Mouse (Mus musculus): ENCODE measurements around the gene Tdrd3. TPM values are rescaled to one million over a fixed set of nuclear protein-coding genes. Genes with fewer than 3 reads are reported as not detected.
A peak's percentile ranks its signal among the peaks of the same experiment; 100 is the strongest.

The Tdrd3 gene
- polyA plus RNA-seq, 1 experiment = 32.6 TPM

DNA sequence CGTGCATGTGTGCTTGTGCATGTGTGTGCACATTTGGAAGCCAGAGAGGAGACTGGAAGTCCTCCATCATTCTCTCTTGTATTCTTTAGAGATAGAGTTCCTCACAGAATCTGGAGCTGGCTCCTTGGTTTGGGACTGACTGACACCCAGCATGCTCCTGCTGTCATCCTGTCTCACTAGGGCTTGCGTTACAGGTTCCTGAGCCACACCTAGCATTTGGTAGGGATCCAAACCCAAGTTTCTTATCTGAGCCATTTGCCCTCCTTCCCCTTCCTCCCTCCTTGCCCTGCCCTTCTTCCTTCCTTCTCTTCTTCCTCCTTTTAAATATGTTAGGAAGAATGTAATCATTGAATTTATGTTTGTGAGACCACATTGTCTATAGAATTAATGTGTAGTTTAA is 3.3 kb downstream of the Tdrd3 start:
- TF ChIP-seq CTCF (IDR thresholded peaks at IDR 0.05; ENCODE audit: borderline replicate concordance, insufficient read depth, low read length) (no peak), POLR2A (IDR thresholded peaks at IDR 0.05; ENCODE audit: low read depth, low read length) (no peak)
- Histone ChIP-seq H3K4me1 (ENCODE audit: control insufficient read depth, insufficient read depth, low read length) (peaks cover 5% of the 10 kb centered on the region; the same call in 1 of the 2 replicates), H3K27ac (ENCODE audit: insufficient read depth, low read length) (no peak overlapping the region), H3K4me3 (ENCODE audit: insufficient read depth, low read length) (no peak overlapping the region)

DNA sequence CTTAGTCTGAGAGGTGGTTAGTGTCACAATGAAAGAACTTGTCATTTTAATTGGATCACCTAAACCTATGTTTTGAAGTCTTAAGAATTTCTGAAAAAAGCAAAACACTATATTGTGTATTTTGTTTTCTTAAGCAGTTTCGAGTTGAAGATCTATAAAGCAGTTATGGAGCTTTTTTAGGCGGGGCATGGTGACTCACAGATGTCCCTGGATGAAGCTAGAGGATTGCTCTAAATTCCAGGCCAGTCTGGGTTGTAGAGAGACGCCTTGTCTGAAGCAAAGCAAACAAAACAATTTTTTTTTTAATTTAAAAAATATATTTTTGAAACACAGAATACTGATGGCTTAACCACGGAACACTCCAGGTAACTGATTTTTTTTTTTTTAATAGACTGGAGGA is 4.1 kb downstream of the Tdrd3 start:
- Histone ChIP-seq H3K4me3 (ENCODE audit: insufficient read depth, low read length) (no peak overlapping the region), H3K4me1 (ENCODE audit: control insufficient read depth, insufficient read depth, low read length) (peaks cover 5% of the 10 kb centered on the region; the same call in 1 of the 2 replicates)
- no peak for TF ChIP-seq POLR2A (IDR thresholded peaks at IDR 0.05; ENCODE audit: low read depth, low read length)
- no peak for TF ChIP-seq CTCF (IDR thresholded peaks at IDR 0.05; ENCODE audit: borderline replicate concordance, insufficient read depth, low read length)

DNA sequence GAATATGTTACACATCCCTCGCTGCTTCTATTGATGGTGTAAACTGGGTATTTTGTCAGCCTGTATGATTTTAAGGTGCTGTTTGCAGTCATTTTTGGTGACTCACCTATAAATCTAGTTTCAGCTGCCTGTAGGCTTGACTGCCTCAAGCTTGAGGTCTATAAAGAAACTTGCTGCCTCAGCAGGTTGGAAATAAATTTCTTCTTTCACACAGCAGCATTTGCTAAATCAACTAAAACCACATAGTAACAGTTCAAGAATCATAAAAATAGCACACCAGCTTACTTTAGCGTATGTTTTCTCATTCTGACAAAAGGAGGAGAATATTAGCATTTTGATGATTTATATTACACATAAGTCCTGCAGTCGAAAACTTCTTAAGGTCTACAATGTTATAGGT is 6.0 kb downstream of the Tdrd3 start:
- no peak for TF ChIP-seq POLR2A (IDR thresholded peaks at IDR 0.05; ENCODE audit: low read depth, low read length)
- TF ChIP-seq CTCF (IDR thresholded peaks at IDR 0.05; ENCODE audit: borderline replicate concordance, insufficient read depth, low read length) = no peak
- Histone ChIP-seq H3K27ac (ENCODE audit: insufficient read depth, low read length) (no peak overlapping the region), H3K4me1 (ENCODE audit: control insufficient read depth, insufficient read depth, low read length) (peaks cover 5% of the 10 kb centered on the region; the same call in 1 of the 2 replicates), H3K4me3 (ENCODE audit: insufficient read depth, low read length) (no peak overlapping the region)

More for the DNA sequence above, 4.1 kb downstream of the Tdrd3 start:
- peak overlapping the region; percentile 25; the same call in 1 of the 2 replicates for H3K27ac ChIP-seq (ENCODE audit: insufficient read depth, low read length)

DNA sequence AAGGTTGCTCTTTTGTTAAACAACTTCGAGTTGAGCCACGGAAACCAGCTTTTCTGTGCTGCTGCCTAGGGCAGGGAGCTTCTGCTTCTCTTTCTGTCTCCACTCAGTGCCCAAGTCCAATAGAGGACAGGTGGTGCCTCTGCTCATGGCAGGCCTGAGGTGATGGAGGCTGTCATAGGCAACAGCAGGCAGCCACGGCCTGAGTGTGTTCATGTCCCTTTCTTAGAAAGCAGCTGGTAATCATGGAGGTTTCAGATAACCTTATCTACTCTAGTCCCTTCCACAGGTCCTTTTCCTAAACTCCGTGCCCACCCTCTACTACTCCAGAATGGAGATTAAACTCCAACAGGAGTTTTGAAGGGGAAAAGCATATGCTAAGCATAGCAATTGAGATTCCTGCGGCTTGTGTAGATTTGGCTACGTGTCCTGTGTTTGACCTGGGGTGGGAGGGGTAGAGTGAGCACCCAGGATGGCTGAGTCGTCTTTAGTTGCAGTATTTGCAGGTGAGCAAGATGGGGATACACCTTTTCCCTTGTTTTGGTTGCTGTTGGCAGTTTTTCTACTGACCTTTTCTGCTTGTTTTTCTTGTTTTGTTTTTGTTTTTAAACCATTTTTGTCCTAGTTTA is 10.0 kb downstream of the Tdrd3 start:
- H3K4me1 ChIP-seq (ENCODE audit: control insufficient read depth, insufficient read depth, low read length) = peaks cover 2% of the 10 kb centered on the region; the same call in 1 of the 2 replicates
- TF ChIP-seq CTCF (IDR thresholded peaks at IDR 0.05; ENCODE audit: borderline replicate concordance, insufficient read depth, low read length) (no peak), POLR2A (IDR thresholded peaks at IDR 0.05; ENCODE audit: low read depth, low read length) (no peak)
- no peak overlapping the region for H3K4me3 ChIP-seq (ENCODE audit: insufficient read depth, low read length)
- H3K27ac ChIP-seq (ENCODE audit: insufficient read depth, low read length) = no peak overlapping the region

DNA sequence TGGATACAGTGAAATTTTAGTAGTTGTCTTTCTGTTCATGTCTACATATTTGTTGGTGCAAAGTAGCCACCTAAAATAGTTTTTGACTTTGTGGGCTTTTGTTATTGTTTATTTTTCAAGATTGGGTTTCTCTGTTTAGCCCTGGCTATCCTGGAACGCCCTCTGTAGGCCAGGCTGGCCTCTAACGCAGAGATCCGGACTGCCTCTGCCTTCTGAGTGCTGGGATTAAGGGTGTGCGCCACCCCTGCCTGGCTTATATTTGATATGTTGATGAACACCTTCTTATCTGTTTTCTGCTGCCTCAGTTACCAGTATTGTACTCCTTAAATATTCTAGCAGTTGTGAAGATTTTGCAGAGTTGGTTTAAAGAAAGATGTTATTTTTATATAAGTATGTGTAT is 10.6 kb downstream of the Tdrd3 start:
- TF ChIP-seq CTCF (IDR thresholded peaks at IDR 0.05; ENCODE audit: borderline replicate concordance, insufficient read depth, low read length) (no peak), POLR2A (IDR thresholded peaks at IDR 0.05; ENCODE audit: low read depth, low read length) (no peak)
- Histone ChIP-seq H3K4me3 (ENCODE audit: insufficient read depth, low read length) (no peak overlapping the region), H3K27ac (ENCODE audit: insufficient read depth, low read length) (no peak overlapping the region), H3K4me1 (ENCODE audit: control insufficient read depth, insufficient read depth, low read length) (peaks cover 2% of the 10 kb centered on the region; the same call in 1 of the 2 replicates)

DNA sequence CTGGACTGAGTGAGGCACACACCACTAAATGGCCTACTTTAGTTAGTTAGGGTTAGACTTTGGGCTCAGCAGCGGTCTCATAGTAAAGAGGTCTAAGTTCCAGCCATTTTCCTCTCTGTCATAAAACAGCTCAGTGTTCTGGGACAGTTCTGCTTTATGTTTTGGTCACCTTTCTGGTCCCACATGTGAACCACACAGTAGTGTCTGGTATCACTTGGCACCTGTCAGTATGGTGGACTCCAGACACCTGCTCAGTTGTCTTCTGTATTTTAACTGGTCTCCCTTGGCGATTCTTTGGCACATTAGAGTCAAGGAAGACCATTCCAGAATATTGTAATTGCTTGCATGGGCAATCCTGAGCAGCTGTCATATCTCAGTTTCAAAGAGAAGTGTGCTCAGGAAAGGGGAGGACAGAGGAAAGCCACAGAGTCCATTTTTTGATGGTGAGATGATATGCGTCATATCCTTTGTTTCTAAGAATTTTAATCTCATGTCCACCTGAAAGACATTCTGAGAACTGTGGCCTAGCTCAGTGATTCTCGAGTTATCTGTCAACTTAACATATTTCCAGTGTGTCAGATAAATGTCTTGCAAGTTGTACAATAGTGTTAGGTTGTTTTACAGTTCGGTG is 11.3 kb downstream of the Tdrd3 start:
- H3K27ac ChIP-seq (ENCODE audit: insufficient read depth, low read length) = no peak overlapping the region

DNA sequence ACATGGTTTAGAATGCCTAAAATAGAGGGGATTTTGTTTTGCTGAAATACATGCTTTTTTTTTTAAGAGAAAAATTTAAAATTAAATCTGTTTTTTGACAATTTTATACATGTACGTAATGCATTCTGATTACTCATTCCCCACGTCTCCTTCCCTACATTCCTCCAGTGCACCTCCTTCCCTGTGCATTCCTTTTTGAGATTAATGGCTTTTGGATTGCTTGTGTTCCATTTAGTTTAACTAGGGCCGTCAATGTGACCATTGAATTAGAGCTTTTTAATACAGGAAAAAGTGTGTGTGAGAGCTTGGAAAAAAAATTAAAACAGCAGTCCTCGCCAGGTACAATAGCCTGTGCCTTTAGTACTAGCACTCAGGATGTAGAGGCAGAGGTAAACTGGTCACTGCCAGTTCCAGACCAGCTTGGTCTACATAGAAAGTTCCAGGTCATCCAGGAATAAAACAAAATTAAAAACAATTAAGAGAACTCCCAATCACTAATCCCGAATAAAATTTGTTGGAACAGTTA is 17.0 kb downstream of the Tdrd3 start:
- peaks cover 4% of the 10 kb centered on the region; the same call in 1 of the 2 replicates for H3K4me1 ChIP-seq (ENCODE audit: control insufficient read depth, insufficient read depth, low read length)
- H3K4me3 ChIP-seq (ENCODE audit: insufficient read depth, low read length) = no peak overlapping the region
- TF ChIP-seq CTCF (IDR thresholded peaks at IDR 0.05; ENCODE audit: borderline replicate concordance, insufficient read depth, low read length) (no peak), POLR2A (IDR thresholded peaks at IDR 0.05; ENCODE audit: low read depth, low read length) (no peak)
- H3K27ac ChIP-seq (ENCODE audit: insufficient read depth, low read length) = no peak overlapping the region

More for the DNA sequence above, 11.3 kb downstream of the Tdrd3 start:
- Histone ChIP-seq H3K4me1 (ENCODE audit: control insufficient read depth, insufficient read depth, low read length) (peaks cover 2% of the 10 kb centered on the region; the same call in 1 of the 2 replicates), H3K4me3 (ENCODE audit: insufficient read depth, low read length) (no peak overlapping the region)
- TF ChIP-seq POLR2A (IDR thresholded peaks at IDR 0.05; ENCODE audit: low read depth, low read length) (no peak), CTCF (IDR thresholded peaks at IDR 0.05; ENCODE audit: borderline replicate concordance, insufficient read depth, low read length) (no peak)

DNA sequence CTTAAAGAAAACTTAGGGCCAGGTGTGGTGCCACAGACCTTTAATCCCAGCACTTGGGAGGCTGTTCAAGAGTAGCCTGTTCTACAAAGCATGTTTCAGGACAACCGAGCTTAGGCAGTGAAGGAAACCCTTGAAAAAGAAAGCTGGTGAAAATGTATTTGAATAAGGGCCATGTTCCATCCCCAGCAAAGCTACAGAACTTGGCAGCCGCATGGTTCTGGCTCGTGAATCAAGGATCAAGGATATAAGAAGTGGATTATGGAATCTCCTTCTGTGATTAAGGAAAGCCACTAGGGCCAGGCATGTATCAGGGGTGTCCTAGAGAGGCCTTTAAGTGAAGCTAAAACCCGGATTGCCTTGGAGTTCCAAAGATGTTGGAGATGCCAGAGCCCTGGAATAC is 18.9 kb downstream of the Tdrd3 start:
- H3K4me3 ChIP-seq (ENCODE audit: insufficient read depth, low read length) = no peak overlapping the region
- TF ChIP-seq POLR2A (IDR thresholded peaks at IDR 0.05; ENCODE audit: low read depth, low read length) (no peak), CTCF (IDR thresholded peaks at IDR 0.05; ENCODE audit: borderline replicate concordance, insufficient read depth, low read length) (no peak)
- peaks cover 4% of the 10 kb centered on the region; the same call in 1 of the 2 replicates for H3K4me1 ChIP-seq (ENCODE audit: control insufficient read depth, insufficient read depth, low read length)
- no peak overlapping the region for H3K27ac ChIP-seq (ENCODE audit: insufficient read depth, low read length)

DNA sequence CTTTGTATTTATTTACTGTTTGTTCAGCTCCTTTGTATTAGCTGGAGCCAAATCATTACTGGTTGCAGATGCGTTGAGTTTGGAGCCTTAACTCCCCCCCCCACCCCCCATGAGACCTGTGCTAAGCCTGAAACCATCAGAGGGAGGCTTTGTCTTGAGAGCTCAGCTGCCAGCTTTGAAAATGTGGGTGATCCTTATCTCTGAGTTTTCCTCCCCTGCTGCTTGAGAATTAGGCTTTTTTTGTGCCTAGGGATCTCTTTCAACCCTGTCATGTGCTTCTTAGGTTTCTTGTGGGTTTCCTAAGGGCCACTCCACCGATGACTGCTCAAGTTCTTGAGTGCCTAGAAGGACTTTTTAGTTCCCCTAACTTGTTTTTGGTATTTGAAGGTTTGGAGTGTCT is 23.3 kb downstream of the Tdrd3 start:
- H3K4me3 ChIP-seq (ENCODE audit: insufficient read depth, low read length) = no peak overlapping the region
- TF ChIP-seq POLR2A (IDR thresholded peaks at IDR 0.05; ENCODE audit: low read depth, low read length) = no peak
- TF ChIP-seq CTCF (IDR thresholded peaks at IDR 0.05; ENCODE audit: borderline replicate concordance, insufficient read depth, low read length) = no peak
- no peaks in the 10 kb centered on the region for H3K4me1 ChIP-seq (ENCODE audit: control insufficient read depth, insufficient read depth, low read length)
- no peak overlapping the region for H3K27ac ChIP-seq (ENCODE audit: insufficient read depth, low read length)
